Mouse (Mus musculus): ENCODE measurements around the gene Gm20807.
"Not testable (repeated sequence)": the region's sequence is repeated elsewhere in the genome, so short reads cannot be mapped to it uniquely, and the experiment has no call there.

Gene Gm20807

DNA sequence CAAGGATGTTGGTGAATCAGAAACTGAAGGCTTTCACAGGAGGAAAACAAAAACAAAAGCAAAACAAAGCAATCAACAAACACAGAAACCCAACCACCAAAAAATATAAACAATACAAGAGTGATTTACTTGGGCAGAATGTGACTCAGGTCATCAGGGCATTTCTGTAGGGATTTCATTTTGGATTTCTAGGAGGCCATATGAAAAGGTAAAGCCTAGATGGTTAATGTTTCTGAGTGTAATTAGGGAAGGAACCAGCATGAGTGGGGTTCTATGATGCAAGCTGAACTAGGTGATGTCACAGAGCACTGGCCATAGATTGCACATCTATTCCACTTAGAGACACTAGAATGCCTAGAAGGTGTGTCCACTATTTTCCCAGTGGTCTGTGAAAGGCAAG lies at the start of gene Gm20807:
Gene Gm20807 (plus strand): TSS at position 301 of the 400 bp plus-strand sequence.
- not testable (repeated sequence) for DNase-seq

Data from right cerebral cortex, postnatal 4 days (tissue).